Mouse (Mus musculus) adrenal gland, adult 8-10 months (tissue): ENCODE data around the gene Rtkn2. TPM values are rescaled to one million over a fixed set of nuclear protein-coding genes. Genes with fewer than 3 reads are reported as not detected.
A peak's percentile ranks its signal among the peaks of the same experiment; 100 is the strongest.

Experiments
- DNase-seq: peaks from one replicate; pipeline ENCODE4 v3.0.0; 2022
- total RNA-seq, 4 experiments: library from RNA; stranded (reverse); gene quantifications; 2 replicates each; pipeline ENCODE4 v1.2.4; 2022

Rtkn2 gene
- under 1 TPM in 3 of 4 experiments, not detected in 1; 0.15 to 0.26 (median 0.24) TPM for total RNA-seq

- DNase-seq = peak; percentile 66
These were observed at the start of gene Rtkn2 for GRCm38 (mm10) chr10:67979401-67980157. TSS of gene Rtkn2 (plus strand) at chr10:67979570.

- DNase-seq = no peak
These were observed 48.0 kb upstream of the Rtkn2 start for GRCm38 (mm10) chr10:67931328-67931727.

GRCm38 (mm10) chr10:67932780-67933179 lies 46.6 kb upstream of the Rtkn2 start:
- no peak for DNase-seq

GRCm38 (mm10) chr10:67936944-67937343 lies 42.4 kb upstream of the Rtkn2 start:
- no peak for DNase-seq

GRCm38 (mm10) chr10:67937775-67938174 lies 41.6 kb upstream of the Rtkn2 start:
- no peak for DNase-seq

GRCm38 (mm10) chr10:67939546-67939945 lies 39.8 kb upstream of the Rtkn2 start:
- DNase-seq = no peak

GRCm38 (mm10) chr10:67943513-67943912 lies 35.9 kb upstream of the Rtkn2 start:
- DNase-seq = no peak

- no peak for DNase-seq
These were observed 29.2 kb upstream of the Rtkn2 start for GRCm38 (mm10) chr10:67950059-67950748.

- DNase-seq = no peak
These were observed 27.7 kb upstream of the Rtkn2 start for GRCm38 (mm10) chr10:67951690-67952089.

- no peak for DNase-seq
These were observed 23.4 kb upstream of the Rtkn2 start for GRCm38 (mm10) chr10:67955982-67956381.

GRCm38 (mm10) chr10:67959982-67960381 lies 19.4 kb upstream of the Rtkn2 start:
- DNase-seq = no peak

GRCm38 (mm10) chr10:67962496-67962895 lies 16.9 kb upstream of the Rtkn2 start:
- no peak for DNase-seq

- DNase-seq = no peak
These were observed 15.3 kb upstream of the Rtkn2 start for GRCm38 (mm10) chr10:67964060-67964459.

GRCm38 (mm10) chr10:67965251-67965986 lies 14.0 kb upstream of the Rtkn2 start:
- no peak for DNase-seq

- DNase-seq = no peak
These were observed 13.3 kb upstream of the Rtkn2 start for GRCm38 (mm10) chr10:67966102-67966501.

- DNase-seq = no peak
These were observed 12.4 kb upstream of the Rtkn2 start for GRCm38 (mm10) chr10:67966983-67967382.

- DNase-seq = no peak
These were observed 8.1 kb upstream of the Rtkn2 start for GRCm38 (mm10) chr10:67971166-67971796.

GRCm38 (mm10) chr10:67977271-67977670 lies 2.1 kb upstream of the Rtkn2 start:
- DNase-seq = no peak

- DNase-seq = no peak
These were observed 4.4 kb downstream of the Rtkn2 start for GRCm38 (mm10) chr10:67983776-67984175.

- no peak for DNase-seq
These were observed 5.0 kb downstream of the Rtkn2 start for GRCm38 (mm10) chr10:67984271-67984943.

GRCm38 (mm10) chr10:67985100-67985499 lies 5.7 kb downstream of the Rtkn2 start:
- no peak for DNase-seq

- no peak for DNase-seq
These were observed 16.0 kb downstream of the Rtkn2 start for GRCm38 (mm10) chr10:67995356-67995755.
